Mouse (Mus musculus): ENCODE results near the gene Rsph9.

DNA sequence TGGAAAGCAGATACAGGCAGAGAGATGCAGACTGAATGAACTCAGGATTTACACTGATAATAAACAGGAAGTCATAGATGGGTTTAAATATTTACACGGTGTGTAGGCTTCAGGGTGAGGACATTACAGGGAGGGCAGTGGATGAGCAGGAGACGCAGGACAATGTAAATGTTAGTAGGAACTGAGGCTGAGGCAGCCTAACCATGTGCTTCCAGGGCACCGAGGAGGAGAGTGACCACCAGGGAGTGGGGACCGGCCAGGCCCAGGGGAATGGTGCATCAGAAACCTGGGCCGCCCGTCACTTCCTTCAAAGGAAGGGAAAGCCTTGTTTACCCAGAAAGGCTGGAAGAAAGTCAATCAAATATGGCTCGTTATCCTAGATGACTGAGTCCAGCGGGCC is 45.5 kb downstream of the Rsph9 start:
- no peak for TF ChIP-seq CTCF (IDR thresholded peaks at IDR 0.05; ENCODE audit: extremely low read depth, insufficient read length, insufficient replicate concordance, low read depth, low read length)
- TF ChIP-seq POLR2A (IDR thresholded peaks at IDR 0.05; ENCODE audit: low read depth, low read length), result no peak

All from small intestine, adult 2 months (tissue).